Mouse (Mus musculus) CH12.LX (cell line): ENCODE data around the gene Dlst. TPM values are rescaled to one million over a fixed set of nuclear protein-coding genes. Genes with fewer than 3 reads are reported as not detected.

Source experiments
- DNase-seq: peaks from one replicate; pipeline ENCODE4 v3.0.0-alpha.2; 2013; ENCODE audit errors: extremely low read depth
- H3K27ac ChIP-seq: 2 replicates; pipeline ENCODE4 v1.5.1; 2012; ENCODE audit warnings: low read depth, mild to moderate bottlenecking, control low read depth, moderate library complexity; ENCODE audit not compliant: insufficient read depth
- H3K27me3 ChIP-seq: replicated peaks from 2 replicates; pipeline ENCODE3; 2012; ENCODE audit warnings: inconsistent platforms
- H3K36me3 ChIP-seq, 2 experiments: replicated peaks in 1 of 2; 2 replicates each; pipeline versions ENCODE3 to v1.6.1; 2012; ENCODE audit warnings: inconsistent platforms in 1 of 2, low read length in 1 of 2, mild to moderate bottlenecking in 1 of 2, mixed read lengths in 1 of 2, moderate library complexity in 1 of 2; ENCODE audit not compliant: control insufficient read depth in 1 of 2, insufficient read depth in 1 of 2
- H3K4me1 ChIP-seq, 2 experiments: 2 replicates each; pipeline ENCODE4 v1.6.1; 2012; ENCODE audit warnings: inconsistent platforms in 1 of 2, moderate library complexity in 1 of 2; ENCODE audit not compliant: insufficient read depth in 2 of 2, control insufficient read depth in 1 of 2
- H3K4me2 ChIP-seq: 2 replicates; pipeline ENCODE4 v1.6.1; 2012; ENCODE audit warnings: low read depth, mild to moderate bottlenecking, control low read depth; ENCODE audit not compliant: poor library complexity, insufficient read depth, severe bottlenecking
- H3K4me3 ChIP-seq, 3 experiments: fragments of 150-350 bp in 1 of 3; sonication (generic) in 1 of 3; replicated peaks in 1 of 3; 2 replicates each; pipeline versions ENCODE3 to v1.5.1; 2011 to 2012; ENCODE audit warnings: low read depth in 2 of 3, low read length in 2 of 3, mild to moderate bottlenecking in 2 of 3, moderate library complexity in 2 of 3, control low read depth in 1 of 3, improper control_type of control experiment in 1 of 3, inconsistent platforms in 1 of 3, mixed read lengths in 1 of 3; ENCODE audit not compliant: poor library complexity in 1 of 3
- H3K79me2 ChIP-seq: replicated peaks from 2 replicates; pipeline ENCODE4 v1.6.1; 2012; ENCODE audit warnings: mild to moderate bottlenecking, moderate library complexity; ENCODE audit not compliant: control insufficient read depth, poor library complexity, insufficient read depth, severe bottlenecking; ENCODE audit errors: extremely low read depth
- H3K9ac ChIP-seq: 2 replicates; pipeline ENCODE4 v1.6.1; 2012; ENCODE audit warnings: low read depth, mild to moderate bottlenecking, control low read depth, moderate library complexity; ENCODE audit not compliant: insufficient read depth
- H3K9me3 ChIP-seq: replicated peaks from 2 replicates; pipeline ENCODE3; 2012; ENCODE audit warnings: low read length, inconsistent platforms, mixed read lengths
- BHLHE40 ChIP-seq: IDR thresholded peaks from 2 replicates; pipeline ENCODE4 v1.6.1; 2011; ENCODE audit warnings: mild to moderate bottlenecking, low read depth, low read length, improper control_type of control experiment
- CHD1 ChIP-seq: IDR thresholded peaks from 2 replicates; pipeline ENCODE4 v1.6.1; 2012; ENCODE audit warnings: low read depth, low read length, improper control_type of control experiment, inconsistent platforms
- CHD2 ChIP-seq: IDR thresholded peaks from 2 replicates; pipeline ENCODE4 v1.6.1; 2011; ENCODE audit warnings: low read length, improper control_type of control experiment
- CTCF ChIP-seq, 2 experiments: IDR thresholded peaks in 1 of 2; conservative IDR thresholded peaks in 1 of 2; 2 replicates each; pipeline ENCODE4 v1.5.1; 2011 to 2012; ENCODE audit warnings: low read depth in 2 of 2, low read length in 2 of 2, improper control_type of control experiment in 1 of 2, inconsistent platforms in 1 of 2, mild to moderate bottlenecking in 1 of 2, moderate library complexity in 1 of 2
- E2F4 ChIP-seq: IDR thresholded peaks from 2 replicates; pipeline ENCODE4 v1.6.1; 2011; ENCODE audit warnings: low read depth, low read length, improper control_type of control experiment; ENCODE audit not compliant: insufficient replicate concordance
- ELF1 ChIP-seq: IDR thresholded peaks from 2 replicates; pipeline ENCODE4 v1.6.1; 2014; ENCODE audit warnings: low read depth, mild to moderate bottlenecking, inconsistent platforms, low read length, improper control_type of control experiment
- EP300 ChIP-seq: IDR thresholded peaks from 2 replicates; pipeline ENCODE4 v1.6.1; 2011; ENCODE audit warnings: low read length, improper control_type of control experiment
- ETS1 ChIP-seq: conservative IDR thresholded peaks from 2 replicates; pipeline ENCODE4 v1.6.1; 2012; ENCODE audit warnings: low read depth, mild to moderate bottlenecking, inconsistent platforms, low read length, improper control_type of control experiment, moderate library complexity
- GABPA ChIP-seq: IDR thresholded peaks from 2 replicates; pipeline ENCODE4 v1.6.1; 2012; ENCODE audit warnings: low read depth, low read length, improper control_type of control experiment, inconsistent platforms; ENCODE audit not compliant: insufficient replicate concordance
- HCFC1 ChIP-seq: IDR thresholded peaks from 2 replicates; pipeline ENCODE4 v1.6.1; 2012; ENCODE audit warnings: low read depth, mild to moderate bottlenecking, inconsistent platforms, low read length, improper control_type of control experiment
- IRF4 ChIP-seq: IDR thresholded peaks from 2 replicates; pipeline ENCODE4 v1.6.1; 2014; ENCODE audit warnings: low read depth, mild to moderate bottlenecking, inconsistent platforms, low read length, improper control_type of control experiment
- JUN ChIP-seq: IDR thresholded peaks from 2 replicates; pipeline ENCODE4 v1.6.1; 2011; ENCODE audit warnings: low read depth, mild to moderate bottlenecking, low read length, improper control_type of control experiment, moderate library complexity; ENCODE audit not compliant: insufficient read depth
- JUND ChIP-seq: conservative IDR thresholded peaks from 2 replicates; pipeline ENCODE4 v1.6.1; 2011; ENCODE audit warnings: low read depth, low read length, improper control_type of control experiment
- KAT2A ChIP-seq: IDR thresholded peaks from 2 replicates; pipeline ENCODE4 v1.6.1; 2012; ENCODE audit warnings: low read length, improper control_type of control experiment, inconsistent platforms; ENCODE audit not compliant: insufficient replicate concordance
- MAFK ChIP-seq: IDR thresholded peaks from 2 replicates; pipeline ENCODE4 v1.6.1; 2011; ENCODE audit warnings: low read length, improper control_type of control experiment; ENCODE audit not compliant: insufficient replicate concordance
- MAX ChIP-seq: IDR thresholded peaks from 2 replicates; pipeline ENCODE4 v1.6.1; 2011; ENCODE audit warnings: low read length, improper control_type of control experiment
- MAZ ChIP-seq: IDR thresholded peaks from 2 replicates; pipeline ENCODE4 v1.6.1; 2012; ENCODE audit warnings: low read depth, mild to moderate bottlenecking, inconsistent platforms, low read length, improper control_type of control experiment, moderate library complexity
- MEF2A ChIP-seq: IDR thresholded peaks from 2 replicates; pipeline ENCODE4 v1.6.1; 2014; ENCODE audit warnings: low read depth, mild to moderate bottlenecking, inconsistent platforms, low read length, improper control_type of control experiment, borderline replicate concordance
- MXI1 ChIP-seq: IDR thresholded peaks from 2 replicates; pipeline ENCODE4 v1.6.1; 2011; ENCODE audit warnings: mild to moderate bottlenecking, low read depth, low read length, improper control_type of control experiment
- MYC ChIP-seq: IDR thresholded peaks from 2 replicates; pipeline ENCODE4 v1.6.1; 2011; ENCODE audit warnings: low read depth, mild to moderate bottlenecking, improper control_type of control experiment, low read length
- NELFE ChIP-seq: IDR thresholded peaks from 2 replicates; pipeline ENCODE4 v1.6.1; 2011; ENCODE audit warnings: low read depth, low read length, improper control_type of control experiment
- NRF1 ChIP-seq: IDR thresholded peaks from 2 replicates; pipeline ENCODE4 v1.6.1; 2014; ENCODE audit warnings: low read depth, mild to moderate bottlenecking, inconsistent platforms, low read length, improper control_type of control experiment, moderate library complexity
- PAX5 ChIP-seq: IDR thresholded peaks from 2 replicates; pipeline ENCODE4 v1.6.1; 2012; ENCODE audit warnings: low read length, inconsistent platforms, mixed read lengths
- POLR2A ChIP-seq: IDR thresholded peaks from 2 replicates; pipeline ENCODE4 v1.6.1; 2011; ENCODE audit warnings: low read depth, mild to moderate bottlenecking, improper control_type of control experiment, low read length
- POLR2AphosphoS2 ChIP-seq: IDR thresholded peaks from 2 replicates; pipeline ENCODE4 v1.6.1; 2011; ENCODE audit warnings: low read depth, low read length, improper control_type of control experiment
- RAD21 ChIP-seq: IDR thresholded peaks from 2 replicates; pipeline ENCODE4 v1.6.1; 2011; ENCODE audit warnings: low read depth, mild to moderate bottlenecking, low read length, improper control_type of control experiment, moderate library complexity
- RCOR1 ChIP-seq: conservative IDR thresholded peaks from 2 replicates; pipeline ENCODE4 v1.6.1; 2012; ENCODE audit warnings: low read depth, mild to moderate bottlenecking, inconsistent platforms, low read length, improper control_type of control experiment
- SIN3A ChIP-seq: IDR thresholded peaks from 2 replicates; pipeline ENCODE4 v1.6.1; 2012; ENCODE audit warnings: low read length, improper control_type of control experiment, inconsistent platforms
- SMC3 ChIP-seq: IDR thresholded peaks from 2 replicates; pipeline ENCODE4 v1.6.1; 2011; ENCODE audit warnings: low read depth, low read length, improper control_type of control experiment
- TBP ChIP-seq: conservative IDR thresholded peaks from 2 replicates; pipeline ENCODE4 v1.6.1; 2011; ENCODE audit warnings: low read depth, low read length, improper control_type of control experiment
- TCF12 ChIP-seq: IDR thresholded peaks from 2 replicates; pipeline ENCODE4 v1.6.1; 2014; ENCODE audit warnings: low read depth, mild to moderate bottlenecking, inconsistent platforms, low read length, improper control_type of control experiment
- UBTF ChIP-seq: IDR thresholded peaks from 2 replicates; pipeline ENCODE4 v1.6.1; 2012; ENCODE audit warnings: low read depth, mild to moderate bottlenecking, inconsistent platforms, low read length, improper control_type of control experiment, moderate library complexity
- USF1 ChIP-seq: IDR thresholded peaks from 2 replicates; pipeline ENCODE4 v1.6.1; 2014; ENCODE audit warnings: low read depth, mild to moderate bottlenecking, inconsistent platforms, low read length, improper control_type of control experiment
- USF2 ChIP-seq: conservative IDR thresholded peaks from 2 replicates; pipeline ENCODE4 v1.6.1; 2011; ENCODE audit warnings: low read depth, low read length, improper control_type of control experiment
- ZC3H11A ChIP-seq: IDR thresholded peaks from 2 replicates; pipeline ENCODE4 v1.6.1; 2012; ENCODE audit warnings: low read depth, mild to moderate bottlenecking, inconsistent platforms, low read length, improper control_type of control experiment
- ZKSCAN1 ChIP-seq: IDR thresholded peaks from 2 replicates; pipeline ENCODE4 v1.6.1; 2012; ENCODE audit warnings: low read depth, inconsistent platforms, low read length, improper control_type of control experiment, borderline replicate concordance
- ZMIZ1 ChIP-seq: IDR thresholded peaks from 2 replicates; pipeline ENCODE4 v1.6.1; 2012; ENCODE audit warnings: low read depth, mild to moderate bottlenecking, inconsistent platforms, low read length, improper control_type of control experiment
- ZNF384 ChIP-seq: IDR thresholded peaks from 2 replicates; pipeline ENCODE4 v1.6.1; 2012; ENCODE audit warnings: low read depth, low read length, improper control_type of control experiment, inconsistent platforms
- dilution Hi-C: fragments of 300-500 bp; cut with MboI; formaldehyde crosslinking; loops from 2 replicates; pipeline ENCODE4 v1.14.3; 2020; ENCODE audit warnings: low sequenced_read_pairs; ENCODE audit not compliant: extremely low pct_unique_long_range_greater_than_20kb, extremely low pct_ligation_motif_present
- in situ Hi-C: fragments of 300-500 bp; cut with MboI; formaldehyde crosslinking; loops from 3 replicates; pipeline ENCODE4 v1.14.3; 2019; ENCODE audit warnings: low sequenced_read_pairs, low pct_ligation_motif_present, low pct_unique_long_range_greater_than_20kb, mixed read lengths
- polyA plus RNA-seq: library from polyadenylated mRNA; unstranded; fragments of >175 nt; gene quantifications from 2 replicates; pipeline ENCODE4 v1.2.1, GENCODE M21; 2012; ENCODE audit warnings: low read depth; ENCODE audit not compliant: insufficient read length
- total RNA-seq, 2 experiments: library from RNA; depleted of rRNA; stranded (reverse); fragments of 300-350 nt in 1 of 2; fragments of >200 nt in 1 of 2; gene quantifications; 2 replicates each; pipeline ENCODE4 v1.2.3; 2012 to 2014

Dlst gene
- total and polyA plus RNA-seq, 3 experiments: 116 to 165 (median 144) TPM

DNA sequence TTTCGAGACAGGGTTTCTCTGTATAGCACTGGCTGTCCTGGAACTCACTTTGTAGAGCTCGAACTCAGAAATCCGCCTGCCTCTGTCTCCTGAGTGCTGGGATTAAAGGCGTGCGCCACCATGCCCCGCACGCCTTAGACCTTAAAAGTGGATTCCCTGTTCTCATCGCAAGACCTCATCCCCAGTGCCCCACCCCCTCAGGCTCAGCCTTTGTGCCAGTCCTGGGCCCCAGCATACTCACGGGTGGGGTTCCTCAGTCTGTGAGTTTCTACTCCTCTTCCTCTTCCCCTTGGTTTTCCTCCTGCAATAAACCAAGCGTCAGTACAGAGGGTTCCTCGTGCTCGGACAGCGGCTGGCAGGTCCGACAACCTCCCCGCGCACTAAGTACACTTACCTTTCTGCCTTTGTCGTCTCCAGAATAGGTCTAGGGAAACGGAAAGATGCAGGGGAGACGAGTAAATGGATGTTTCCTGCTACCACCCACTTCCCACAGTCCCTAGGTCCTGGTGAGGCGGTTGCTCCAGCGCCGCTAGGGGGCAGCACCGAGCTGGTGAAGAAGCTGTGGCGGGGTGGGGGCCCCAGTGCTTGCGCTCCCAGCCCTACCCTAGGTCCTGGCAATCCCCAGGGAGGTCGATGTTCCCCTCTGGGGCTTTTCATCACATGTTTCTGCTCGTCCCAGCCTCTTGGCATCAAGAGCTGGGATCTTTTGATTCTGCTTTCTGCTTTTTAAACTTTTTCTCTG, 58.7 kb downstream of the Dlst start:
- no peaks in the 10 kb centered on the region for H3K36me3 ChIP-seq

GRCm38 (mm10) chr12:85169877-85170276, 59.2 kb downstream of the Dlst start:
- Histone ChIP-seq H3K4me2 (peak overlapping the region; percentile 60), H3K9me3 (no peaks in the 10 kb centered on the region), H3K27ac (no peak overlapping the region), H3K79me2 (no peaks in the 10 kb centered on the region), H3K9ac (no peak overlapping the region), H3K4me1 (peaks cover 3 to 34% of the 10 kb centered on the region in 2 experiments; a peak in 3 of 4 replicates), H3K4me3 (no peak overlapping the region), H3K36me3 (no peaks in the 10 kb centered on the region), H3K27me3 (peaks cover 52% of the 10 kb centered on the region)
- no peak for TF ChIP-seq PAX5
- TF ChIP-seq UBTF: no peak
- TF ChIP-seq SIN3A: no peak
- TF ChIP-seq JUN: no peak
- no peak for TF ChIP-seq SMC3
- TF ChIP-seq MAZ: no peak
- no peak for TF ChIP-seq CHD2
- TF ChIP-seq TCF12: no peak
- no peak for TF ChIP-seq RCOR1
- in situ Hi-C loops (loop anchor here (10.0 to 25.0 kb wide), 3 partner anchors 125 to 492 kb away; no protein-coding TSS in a partner anchor), dilution Hi-C loops (no loop called here)
- DNase-seq: no peak

More for the DNA sequence above, 58.7 kb downstream of the Dlst start:
- peak; percentile 31; the same call in 1 of the 2 replicates for TF ChIP-seq NRF1
- TF ChIP-seq POLR2A: no peak
- no peak for TF ChIP-seq E2F4
- TF ChIP-seq MAZ: peak; percentile 100
- TF ChIP-seq UBTF: no peak
- no peak for TF ChIP-seq JUND
- peak; percentile 75 for TF ChIP-seq SIN3A
- no peak for TF ChIP-seq HCFC1
- TF ChIP-seq ETS1: no peak
- peak; percentile 63 for TF ChIP-seq MEF2A
- TF ChIP-seq MAFK: no peak
- no peak for TF ChIP-seq POLR2AphosphoS2
- TF ChIP-seq KAT2A: 0 out of 2 replicates have a peak, but pooled peaks have one; percentile 42
- peak; percentile 24; the same call in 1 of the 2 replicates for TF ChIP-seq MXI1
- peak; percentile 50 for TF ChIP-seq ELF1
- peak; percentile 47 for TF ChIP-seq IRF4
- no peak for TF ChIP-seq USF2
- no peak for TF ChIP-seq ZMIZ1
- no peak for TF ChIP-seq RCOR1
- TF ChIP-seq PAX5: no peak
- TF ChIP-seq CHD2: no peak
- TF ChIP-seq USF1: no peak
- TF ChIP-seq CTCF (conservative IDR thresholded peaks at IDR 0.05 in 1 of 2, IDR thresholded peaks at IDR 0.05 in 1 of 2; ENCODE audit: low read depth in 2 of 2, low read length in 2 of 2): peak; percentile 79 to 93
- TF ChIP-seq ZC3H11A: peak; percentile 29; the same call in 1 of the 2 replicates
- peak; percentile 50; the same call in 1 of the 2 replicates for TF ChIP-seq NELFE
- no peak for TF ChIP-seq CHD1
- TF ChIP-seq TBP: no peak
- TF ChIP-seq MAX: peak; percentile 52; the same call in 1 of the 2 replicates
- peak; percentile 87 for TF ChIP-seq SMC3
- no peak for TF ChIP-seq ZNF384
- TF ChIP-seq JUN: no peak
- peak; percentile 29; the same call in 1 of the 2 replicates for TF ChIP-seq TCF12
- TF ChIP-seq EP300: peak; percentile 34; the same call in 1 of the 2 replicates
- TF ChIP-seq ZKSCAN1: no peak
- peak; percentile 40; the same call in 1 of the 2 replicates for TF ChIP-seq BHLHE40
- TF ChIP-seq GABPA: no peak
- no peak for TF ChIP-seq MYC
- TF ChIP-seq RAD21: peak; percentile 84
- Histone ChIP-seq H3K27me3 (peaks cover 46% of the 10 kb centered on the region), H3K4me3 (peak overlapping the region; percentile 34 to 41 (median 38)), H3K9ac (peak overlapping the region; percentile 15; the same call in 1 of the 2 replicates), H3K4me1 (peaks cover 3 to 38% of the 10 kb centered on the region in 2 experiments; a peak in 3 of 4 replicates), H3K9me3 (no peaks in the 10 kb centered on the region), H3K27ac (no peak overlapping the region), H3K4me2 (peak overlapping the region; percentile 60), H3K79me2 (no peaks in the 10 kb centered on the region)
- in situ Hi-C loops (loop anchor here (10.0 to 25.0 kb wide), 3 partner anchors 126 to 493 kb away; no protein-coding TSS in a partner anchor), dilution Hi-C loops (no loop called here)
- DNase-seq: peak; percentile 86
